Mouse (Mus musculus) stomach, embryonic 14.5 days (tissue): Measurements from ENCODE around the gene Pcnx2. TPM values are rescaled to one million over a fixed set of nuclear protein-coding genes. Genes with fewer than 3 reads are reported as not detected.

ENCODE experiments used
- ATAC-seq: fragments of 200-750 bp; cut with Nextera tagmentation; 2 replicates; pipeline ENCODE4 v1.8.0; 2017; ENCODE audit warnings: low read depth, moderate TSS enrichment; ENCODE audit not compliant: insufficient number of reproducible peaks, insufficient read depth, low FRiP score
- H3K27ac ChIP-seq: fragments of 300-500 bp; sonication (generic); 2 replicates; pipeline ENCODE4 v1.5.1; 2014; ENCODE audit warnings: mild to moderate bottlenecking, low read length, moderate library complexity, mixed read lengths
- H3K27me3 ChIP-seq: fragments of 300-500 bp; sonication (generic); 2 replicates; pipeline ENCODE4 v1.6.1; 2014; ENCODE audit warnings: low read length, control low read depth, mixed read lengths; ENCODE audit not compliant: control insufficient read depth, insufficient read depth
- H3K36me3 ChIP-seq: fragments of 300-500 bp; sonication (generic); 2 replicates; pipeline ENCODE4 v1.6.1; 2014; ENCODE audit warnings: mild to moderate bottlenecking, control low read depth, low read length, moderate library complexity, mixed read lengths; ENCODE audit not compliant: control insufficient read depth, insufficient read depth
- H3K4me1 ChIP-seq: fragments of 300-500 bp; sonication (generic); 2 replicates; pipeline ENCODE4 v1.6.1; 2014; ENCODE audit warnings: low read length, control low read depth, mixed read lengths; ENCODE audit not compliant: control insufficient read depth, insufficient read depth
- H3K4me2 ChIP-seq: fragments of 300-500 bp; sonication (generic); replicated peaks from 2 replicates; pipeline ENCODE4 v1.6.1; 2014; ENCODE audit warnings: low read depth, low read length, control low read depth
- H3K4me3 ChIP-seq: fragments of 300-500 bp; sonication (generic); 2 replicates; pipeline ENCODE4 v1.5.1; 2014; ENCODE audit warnings: low read depth, low read length, control low read depth
- H3K9ac ChIP-seq: fragments of 300-500 bp; sonication (generic); replicated peaks from 2 replicates; pipeline ENCODE4 v1.6.1; 2014; ENCODE audit warnings: low read depth, mild to moderate bottlenecking, control low read depth, low read length, moderate library complexity, mixed read lengths
- H3K9me3 ChIP-seq: fragments of 300-500 bp; sonication (generic); 2 replicates; pipeline ENCODE4 v1.6.1; 2016; ENCODE audit warnings: low read depth, low read length, control low read depth; ENCODE audit not compliant: control insufficient read depth
- WGBS: fragments of 180-500 bp; shearing (Covaris S2); extraction: QIAGEN DNeasy Blood & Tissue Kit; methylation state at CpG from one replicate; pipeline ENCODE4 v1.1.7; 2014; 5-methylcytosine and 5-hydroxymethylcytosine counted together
- polyA plus RNA-seq: library from polyadenylated mRNA; unstranded; fragments of >200 nt; fragmentation: Nextera tagmentation; extraction: Ambion mirVana; gene quantifications from 2 replicates; pipeline ENCODE4 v1.2.1, GENCODE M21; 2014

Gene Pcnx2
- polyA plus RNA-seq, 1 experiment from 2014 or later, result 0.29 TPM

DNA sequence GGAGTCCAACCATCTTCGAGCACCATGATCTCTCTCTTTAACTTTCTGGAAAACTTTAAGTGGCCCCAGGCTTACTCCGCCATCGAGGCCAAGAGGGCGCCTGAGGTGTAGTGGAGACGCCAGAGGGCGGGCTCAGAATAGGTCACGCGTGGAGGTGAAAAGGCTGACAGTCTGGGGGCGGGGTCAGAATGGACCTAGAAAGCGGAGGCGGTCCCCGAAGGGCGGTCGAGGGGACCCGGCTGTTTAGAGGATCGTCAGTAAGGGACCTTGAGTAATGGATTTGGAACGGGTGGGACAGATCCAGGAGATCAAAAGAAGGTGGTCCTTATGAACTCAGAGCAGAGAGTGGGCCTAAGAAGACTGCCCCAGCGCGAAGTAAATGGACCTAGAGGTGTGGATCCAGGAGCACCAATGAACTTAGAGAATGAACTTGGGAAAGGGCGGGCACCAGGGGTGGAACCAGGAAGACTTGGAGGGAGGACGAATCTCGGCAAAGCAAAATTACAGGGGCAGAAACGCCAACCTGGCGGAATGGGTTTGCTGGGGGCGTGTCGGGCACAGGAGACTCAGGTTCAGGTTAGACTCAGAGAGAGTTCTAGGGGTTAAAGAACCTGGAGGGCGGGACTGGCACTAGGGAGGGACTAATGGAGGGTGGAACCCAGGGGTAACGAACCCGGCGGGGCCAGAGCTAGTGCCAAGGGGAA lies 11.7 kb upstream of the Pcnx2 start:
- no peaks in the 10 kb centered on the region for H3K36me3 ChIP-seq
- no peak overlapping the region for H3K9ac ChIP-seq
- no peaks in the 10 kb centered on the region for H3K9me3 ChIP-seq
- peak overlapping the region; percentile 52 for H3K4me3 ChIP-seq
- H3K27me3 ChIP-seq, result peaks cover 36% of the 10 kb centered on the region
- WGBS, result 4% methylated on average over 30 of the region's 30 CpGs
- ATAC-seq, result peak; percentile 92
- H3K4me2 ChIP-seq, result peak overlapping the region; percentile 97
- H3K27ac ChIP-seq, result no peak overlapping the region
- H3K4me1 ChIP-seq, result peaks cover 4% of the 10 kb centered on the region; the same call in 1 of the 2 replicates

GRCm38 (mm10) chr8:125907311-125907710 lies 9.2 kb upstream of the Pcnx2 start:
- Histone ChIP-seq H3K27me3 (peaks cover 29% of the 10 kb centered on the region), H3K4me2 (no peak overlapping the region), H3K27ac (no peak overlapping the region), H3K9ac (no peak overlapping the region), H3K36me3 (no peaks in the 10 kb centered on the region), H3K4me3 (no peak overlapping the region), H3K4me1 (peaks cover 4% of the 10 kb centered on the region; the same call in 1 of the 2 replicates), H3K9me3 (no peaks in the 10 kb centered on the region)
- no peak for ATAC-seq
- 72% methylated on average over 2 of the region's 2 CpGs for WGBS

GRCm38 (mm10) chr8:125905341-125905740 lies 7.2 kb upstream of the Pcnx2 start:
- H3K4me2 ChIP-seq, result no peak overlapping the region
- no peak overlapping the region for H3K4me3 ChIP-seq
- ATAC-seq, result no peak
- H3K4me1 ChIP-seq, result no peaks in the 10 kb centered on the region
- WGBS, result 69% methylated on average over 2 of the region's 2 CpGs
- no peak overlapping the region for H3K9ac ChIP-seq
- H3K36me3 ChIP-seq, result no peaks in the 10 kb centered on the region
- peaks cover 13% of the 10 kb centered on the region; the same call in 1 of the 2 replicates for H3K27me3 ChIP-seq
- no peak overlapping the region for H3K27ac ChIP-seq
- no peaks in the 10 kb centered on the region for H3K9me3 ChIP-seq

DNA sequence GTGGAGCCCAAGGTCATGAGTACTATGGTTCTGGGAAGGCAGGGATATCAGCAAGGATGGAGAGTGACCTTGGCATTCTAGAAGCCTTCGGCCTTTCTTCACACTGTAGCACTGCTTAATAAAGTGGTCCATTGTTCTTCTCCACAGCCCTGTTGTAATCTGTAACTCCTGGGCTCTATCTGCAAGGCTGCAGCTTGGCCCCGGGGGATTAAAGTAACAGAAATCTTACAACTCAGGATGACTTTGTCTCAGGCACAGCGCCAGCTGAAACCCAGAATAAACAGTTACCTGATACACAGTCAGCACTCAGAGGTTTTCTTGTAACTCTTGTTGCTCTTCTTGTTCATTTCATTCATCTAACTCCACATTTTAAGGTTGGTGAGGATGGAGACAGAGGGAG lies 4.4 kb upstream of the Pcnx2 start:
- no peaks in the 10 kb centered on the region for H3K9me3 ChIP-seq
- H3K9ac ChIP-seq, result no peak overlapping the region
- no peaks in the 10 kb centered on the region for H3K4me1 ChIP-seq
- H3K4me2 ChIP-seq, result no peak overlapping the region
- 36% methylated on average over 3 of the region's 3 CpGs for WGBS
- no peaks in the 10 kb centered on the region for H3K36me3 ChIP-seq
- ATAC-seq, result no peak
- peaks cover 5% of the 10 kb centered on the region; the same call in 1 of the 2 replicates for H3K27me3 ChIP-seq
- no peak overlapping the region for H3K27ac ChIP-seq
- no peak overlapping the region for H3K4me3 ChIP-seq

DNA sequence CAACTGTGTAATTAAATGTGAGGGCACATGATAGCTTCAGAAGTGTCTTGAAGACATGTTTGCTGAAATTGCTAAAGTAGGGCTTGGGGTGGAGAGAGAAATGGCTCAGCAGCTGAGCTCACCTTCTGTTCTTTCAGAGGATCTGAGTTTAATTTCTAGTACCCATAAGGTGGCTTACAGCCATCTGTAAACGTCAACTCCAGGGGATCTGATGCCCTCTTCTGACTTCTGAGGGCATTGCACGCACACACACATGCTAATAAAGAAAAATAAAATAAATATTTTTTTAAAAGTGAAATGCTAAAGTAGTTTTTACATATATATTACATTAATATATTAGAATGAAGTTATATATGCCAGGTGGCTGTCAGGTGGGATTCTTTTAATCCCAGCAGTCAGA lies 3.0 kb upstream of the Pcnx2 start:
- H3K36me3 ChIP-seq, result no peaks in the 10 kb centered on the region
- ATAC-seq, result no peak
- H3K27ac ChIP-seq, result no peak overlapping the region
- H3K4me1 ChIP-seq, result no peaks in the 10 kb centered on the region
- no peaks in the 10 kb centered on the region for H3K9me3 ChIP-seq
- WGBS, result 30% methylated on average over 2 of the region's 2 CpGs
- H3K9ac ChIP-seq, result no peak overlapping the region
- H3K4me2 ChIP-seq, result no peak overlapping the region
- peaks cover 10% of the 10 kb centered on the region; the same call in 1 of the 2 replicates for H3K27me3 ChIP-seq
- no peak overlapping the region for H3K4me3 ChIP-seq

- Histone ChIP-seq H3K27ac (no peak overlapping the region), H3K4me2 (no peak overlapping the region), H3K4me3 (no peak overlapping the region), H3K36me3 (no peaks in the 10 kb centered on the region), H3K4me1 (no peaks in the 10 kb centered on the region), H3K9me3 (no peaks in the 10 kb centered on the region), H3K27me3 (peaks cover 10% of the 10 kb centered on the region; the same call in 1 of the 2 replicates), H3K9ac (no peak overlapping the region)
- WGBS, result 2% methylated on average over 6 of the region's 6 CpGs
- no peak for ATAC-seq
Measured at GRCm38 (mm10) chr8:125898899-125899298, 782 bp upstream of the Pcnx2 start.

DNA sequence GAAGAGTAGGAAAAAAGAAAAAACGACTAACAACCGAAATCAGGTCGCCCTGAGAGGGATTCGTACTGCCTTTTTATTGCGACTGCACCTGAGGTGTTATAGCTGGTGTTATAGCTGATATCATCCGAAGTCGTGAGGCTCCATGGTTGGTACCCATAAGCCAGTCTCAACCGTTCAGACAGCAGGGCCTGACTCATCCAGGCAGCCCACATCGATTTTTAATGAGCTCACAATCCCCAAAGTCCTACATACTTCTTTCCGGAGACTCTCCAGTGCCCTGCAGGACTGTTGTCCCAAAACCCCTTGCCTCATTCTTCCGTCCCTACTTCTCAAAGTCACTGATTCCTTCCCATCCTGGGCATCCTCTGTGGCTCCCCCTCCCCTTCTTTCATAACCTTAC lies 729 bp downstream of the Pcnx2 start:
- H3K4me2 ChIP-seq, result no peak overlapping the region
- no peak overlapping the region for H3K4me3 ChIP-seq
- H3K36me3 ChIP-seq, result no peaks in the 10 kb centered on the region
- H3K4me1 ChIP-seq, result no peaks in the 10 kb centered on the region
- no peaks in the 10 kb centered on the region for H3K9me3 ChIP-seq
- peaks cover 10% of the 10 kb centered on the region; the same call in 1 of the 2 replicates for H3K27me3 ChIP-seq
- H3K9ac ChIP-seq, result no peak overlapping the region
- ATAC-seq, result no peak
- H3K27ac ChIP-seq, result no peak overlapping the region
- WGBS, result 63% methylated on average over 11 of the region's 11 CpGs

- WGBS, result 64% methylated on average over 3 of the region's 3 CpGs
- H3K36me3 ChIP-seq, result no peaks in the 10 kb centered on the region
- no peak for ATAC-seq
- H3K27me3 ChIP-seq, result no peaks in the 10 kb centered on the region
- no peak overlapping the region for H3K9ac ChIP-seq
- H3K4me1 ChIP-seq, result no peaks in the 10 kb centered on the region
- H3K27ac ChIP-seq, result no peak overlapping the region
- no peak overlapping the region for H3K4me3 ChIP-seq
- no peak overlapping the region for H3K4me2 ChIP-seq
- no peaks in the 10 kb centered on the region for H3K9me3 ChIP-seq
Measured at GRCm38 (mm10) chr8:125889920-125890319, 8.2 kb downstream of the Pcnx2 start.

DNA sequence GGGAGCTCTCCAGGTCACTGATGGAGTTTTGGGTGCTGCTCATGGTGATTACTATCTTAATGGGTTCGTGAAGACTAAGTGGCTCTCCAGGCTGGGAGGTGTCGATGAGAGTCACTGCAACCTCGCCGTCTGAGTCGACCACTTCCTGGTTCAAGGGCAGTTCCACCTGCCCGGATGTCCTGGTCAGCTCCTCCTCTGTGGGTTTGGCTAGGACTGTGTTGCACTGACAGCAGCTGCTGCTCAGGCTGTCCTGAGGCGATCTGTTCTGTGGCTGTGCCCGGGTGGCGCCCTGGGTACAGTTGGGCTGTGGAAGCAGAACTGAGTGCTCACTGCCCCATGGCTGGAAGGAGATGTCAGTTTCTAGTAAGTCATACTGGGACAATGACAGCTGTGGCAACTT lies 10.6 kb downstream of the Pcnx2 start:
- H3K9ac ChIP-seq, result no peak overlapping the region
- no peak overlapping the region for H3K27ac ChIP-seq
- no peaks in the 10 kb centered on the region for H3K4me1 ChIP-seq
- no peaks in the 10 kb centered on the region for H3K36me3 ChIP-seq
- no peak overlapping the region for H3K4me3 ChIP-seq
- H3K27me3 ChIP-seq, result no peaks in the 10 kb centered on the region
- no peak overlapping the region for H3K4me2 ChIP-seq
- no peaks in the 10 kb centered on the region for H3K9me3 ChIP-seq
- WGBS, result 86% methylated on average over 9 of the region's 9 CpGs
- ATAC-seq, result no peak
